Mouse (Mus musculus): Measurements from ENCODE around the gene Sst. TPM values are rescaled to one million over a fixed set of nuclear protein-coding genes. Genes with fewer than 3 reads are reported as not detected.

The Sst gene
- total and polyA plus RNA-seq, 2 experiments = not detected

DNA sequence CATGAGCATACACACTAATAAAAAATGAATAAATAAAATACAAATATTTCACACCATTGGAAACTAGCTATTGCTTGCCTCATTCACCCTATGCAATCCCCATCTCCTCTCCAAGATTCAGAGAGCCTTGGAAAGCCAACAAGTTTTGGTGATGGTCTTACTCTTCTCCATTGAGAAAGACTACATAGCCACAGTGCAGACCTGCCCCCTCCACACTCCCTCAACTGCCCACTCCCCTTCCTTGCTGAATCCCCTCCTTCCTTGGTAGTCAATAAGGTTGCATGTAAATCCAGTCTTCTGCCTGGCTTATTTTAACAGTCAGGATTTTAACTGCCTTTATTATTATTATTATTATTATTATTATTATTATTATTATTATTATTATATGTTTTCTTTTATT, 41.6 kb downstream of the Sst start:
- H3K27ac ChIP-seq (replicated peaks; ENCODE audit: insufficient read depth, low read depth, low read length) = no peak overlapping the region
- no peaks in the 10 kb centered on the region for H3K36me3 ChIP-seq (ENCODE audit: control insufficient read depth, insufficient read depth, low read length)
- H3K9ac ChIP-seq (ENCODE audit: low read depth, low read length) = no peak overlapping the region
- TF ChIP-seq POLR2A (IDR thresholded peaks at IDR 0.05; ENCODE audit: extremely low read depth, insufficient read depth, low read length) = no peak
- no peak for TF ChIP-seq CTCF (IDR thresholded peaks at IDR 0.05; ENCODE audit: low read depth, low read length)
- no peaks in the 10 kb centered on the region for H3K79me2 ChIP-seq (ENCODE audit: control insufficient read depth, insufficient read depth, low read length)
- H3K4me3 ChIP-seq (ENCODE audit: insufficient read depth, low read depth, low read length) = no peak overlapping the region
- no peaks in the 10 kb centered on the region for H3K4me1 ChIP-seq (ENCODE audit: control insufficient read depth, insufficient read depth, low read length)
- H3K27me3 ChIP-seq (ENCODE audit: control insufficient read depth, insufficient read depth, low read length) = no peaks in the 10 kb centered on the region
- no peak for DNase-seq (ENCODE audit: extremely low read depth, low read depth, low spot score)

DNA sequence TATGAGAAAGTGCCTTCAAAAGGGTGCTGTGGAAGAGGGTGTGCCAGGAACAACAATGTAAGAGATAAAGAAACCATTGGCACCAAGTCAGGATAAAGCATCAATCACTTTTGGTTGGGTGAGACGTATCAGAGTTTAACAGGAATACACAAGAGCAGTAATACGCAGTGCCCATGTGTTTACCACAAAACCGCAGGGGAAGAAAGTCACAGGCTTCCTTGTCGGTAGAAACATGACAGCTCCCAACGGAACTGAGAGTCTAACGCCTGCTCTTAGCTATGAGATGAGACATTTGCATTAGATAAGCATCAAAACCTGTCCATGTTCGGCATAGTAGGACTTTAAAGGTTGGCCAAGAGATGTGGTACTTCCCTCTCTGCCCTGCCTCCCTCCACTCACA, 46.1 kb downstream of the Sst start:
- H3K27ac ChIP-seq (replicated peaks; ENCODE audit: insufficient read depth, low read depth, low read length) = no peak overlapping the region
- WGBS = 69% methylated on average over 7 of the region's 7 CpGs
- no peaks in the 10 kb centered on the region for H3K4me1 ChIP-seq (ENCODE audit: control insufficient read depth, insufficient read depth, low read length)
- H3K36me3 ChIP-seq (ENCODE audit: control insufficient read depth, insufficient read depth, low read length) = no peaks in the 10 kb centered on the region
- no peak overlapping the region for H3K9ac ChIP-seq (ENCODE audit: low read depth, low read length)
- no peaks in the 10 kb centered on the region for H3K79me2 ChIP-seq (ENCODE audit: control insufficient read depth, insufficient read depth, low read length)
- no peak for TF ChIP-seq POLR2A (IDR thresholded peaks at IDR 0.05; ENCODE audit: extremely low read depth, insufficient read depth, low read length)
- no peak overlapping the region for H3K4me3 ChIP-seq (ENCODE audit: insufficient read depth, low read depth, low read length)
- no peaks in the 10 kb centered on the region for H3K27me3 ChIP-seq (ENCODE audit: control insufficient read depth, insufficient read depth, low read length)
- no peak for DNase-seq (ENCODE audit: extremely low read depth, low read depth, low spot score)

DNA sequence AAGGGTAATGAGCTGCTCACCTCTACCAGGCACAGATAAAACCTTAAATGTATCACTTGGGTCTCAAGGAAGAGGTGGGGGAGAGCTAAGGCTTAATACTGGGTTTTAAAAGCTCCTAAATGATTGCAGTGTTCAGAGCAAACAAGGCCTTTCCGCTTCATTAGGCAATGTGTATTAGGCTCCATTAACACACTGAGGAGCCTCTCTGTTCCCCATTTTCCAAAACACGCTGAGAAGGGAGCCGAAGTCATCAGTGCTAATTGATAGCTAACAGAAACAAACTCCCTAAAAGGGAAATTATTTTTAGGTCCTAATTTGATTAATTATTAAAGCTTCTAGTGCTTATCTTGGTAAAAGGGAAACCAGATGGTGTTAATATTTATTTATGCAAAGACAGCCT, 48.1 kb downstream of the Sst start:
- no peaks in the 10 kb centered on the region for H3K79me2 ChIP-seq (ENCODE audit: control insufficient read depth, insufficient read depth, low read length)
- no peaks in the 10 kb centered on the region for H3K4me1 ChIP-seq (ENCODE audit: control insufficient read depth, insufficient read depth, low read length)
- TF ChIP-seq POLR2A (IDR thresholded peaks at IDR 0.05; ENCODE audit: extremely low read depth, insufficient read depth, low read length) (no peak), CTCF (IDR thresholded peaks at IDR 0.05; ENCODE audit: low read depth, low read length) (no peak)
- DNase-seq (ENCODE audit: extremely low read depth, low read depth, low spot score) = no peak
- H3K27ac ChIP-seq (replicated peaks; ENCODE audit: insufficient read depth, low read depth, low read length) = no peak overlapping the region
- H3K4me3 ChIP-seq (ENCODE audit: insufficient read depth, low read depth, low read length) = no peak overlapping the region
- no peaks in the 10 kb centered on the region for H3K36me3 ChIP-seq (ENCODE audit: control insufficient read depth, insufficient read depth, low read length)
- H3K27me3 ChIP-seq (ENCODE audit: control insufficient read depth, insufficient read depth, low read length) = no peaks in the 10 kb centered on the region
- no peak overlapping the region for H3K9ac ChIP-seq (ENCODE audit: low read depth, low read length)
- WGBS = 78% methylated on average over 3 of the region's 3 CpGs

Other genes starting within 250 kb of the Sst start
- not detected in 2 replicates for gene Rtp2, start 41.4 kb upstream of the Sst start, total RNA-seq (2014; rRNA removed)
- gene Rtp2, start 41.4 kb upstream of the Sst start, polyA plus RNA-seq (2012; rRNA removed) = not detected in 2 replicates
- not detected in 2 replicates for gene Gm37419, start 97.5 kb upstream of the Sst start, total RNA-seq (2014; rRNA removed)
- not detected in 2 replicates for gene Gm37419, start 97.5 kb upstream of the Sst start, polyA plus RNA-seq (2012; rRNA removed)
- 20.6 and 21.2 TPM in 2 replicates for gene Bcl6, start 97.9 kb upstream of the Sst start, total RNA-seq (2014; rRNA removed)
- 4.5 and 5.9 TPM in 2 replicates for gene Bcl6, start 97.9 kb upstream of the Sst start, polyA plus RNA-seq (2012; rRNA removed)

Measured in liver, adult 2 months (tissue).